Mouse (Mus musculus) stomach, postnatal 0 days (tissue): ENCODE data around the gene Mecom. TPM values are rescaled to one million over a fixed set of nuclear protein-coding genes. Genes with fewer than 3 reads are reported as not detected.

Experiments
- ATAC-seq: fragments of 200-750 bp; cut with Nextera tagmentation; 2 replicates; pipeline ENCODE4 v1.8.0; 2017; ENCODE audit not compliant: low FRiP score, low TSS enrichment
- DNase-seq: peaks from one replicate; pipeline ENCODE4 v3.0.0-alpha.2; 2016; ENCODE audit warnings: low spot score
- H3K27ac ChIP-seq: fragments of 300-500 bp; sonication (generic); replicated peaks from 2 replicates; pipeline ENCODE4 v1.5.1; 2014; ENCODE audit warnings: mild to moderate bottlenecking, control low read depth
- H3K27me3 ChIP-seq: fragments of 300-500 bp; sonication (generic); 2 replicates; pipeline ENCODE4 v1.6.1; 2014; ENCODE audit warnings: low read length; ENCODE audit not compliant: control insufficient read depth, insufficient read depth
- H3K36me3 ChIP-seq: fragments of 300-500 bp; sonication (generic); 2 replicates; pipeline ENCODE4 v1.6.1; 2014; ENCODE audit warnings: low read length, mixed read lengths; ENCODE audit not compliant: control insufficient read depth, insufficient read depth
- H3K4me1 ChIP-seq: fragments of 300-500 bp; sonication (generic); replicated peaks from 2 replicates; pipeline ENCODE4 v1.6.1; 2014; ENCODE audit warnings: antibody characterized with exemption; ENCODE audit not compliant: control insufficient read depth, insufficient read depth
- H3K4me2 ChIP-seq: fragments of 300-500 bp; sonication (generic); replicated peaks from 2 replicates; pipeline ENCODE4 v1.6.1; 2014; ENCODE audit warnings: low read depth, mild to moderate bottlenecking, control low read depth, moderate library complexity
- H3K4me3 ChIP-seq: fragments of 300-500 bp; sonication (generic); 2 replicates; pipeline ENCODE4 v1.5.1; 2014; ENCODE audit warnings: low read depth, low read length, control low read depth
- H3K9ac ChIP-seq: fragments of 300-500 bp; sonication (generic); 2 replicates; pipeline ENCODE4 v1.6.1; 2014; ENCODE audit warnings: mild to moderate bottlenecking, low read length, control low read depth, mixed read lengths
- H3K9me3 ChIP-seq: fragments of 300-500 bp; sonication (generic); 2 replicates; pipeline ENCODE4 v1.6.1; 2016; ENCODE audit warnings: low read length; ENCODE audit not compliant: control insufficient read depth
- CTCF ChIP-seq: IDR thresholded peaks from 2 replicates; pipeline ENCODE4 v1.5.1; 2016; ENCODE audit warnings: antibody characterized with exemption, low read depth, mild to moderate bottlenecking, moderate library complexity
- EP300 ChIP-seq: optimal IDR thresholded peaks from 2 replicates; pipeline ENCODE3; 2016; ENCODE audit warnings: antibody characterized with exemption
- WGBS: fragments of 180-500 bp; shearing (Covaris S2); extraction: QIAGEN DNeasy Blood & Tissue Kit; methylation state at CpG from one replicate; pipeline ENCODE4 v1.1.7; 2014; 5-methylcytosine and 5-hydroxymethylcytosine counted together
- polyA plus RNA-seq: library from polyadenylated mRNA; unstranded; fragments of >200 nt; fragmentation: Nextera tagmentation; extraction: Ambion mirVana; gene quantifications from 2 replicates; pipeline ENCODE4 v1.2.1, GENCODE M21; 2015

Gene Mecom
- polyA plus RNA-seq, 1 experiment from 2014 or later, result 25.7 TPM

DNA sequence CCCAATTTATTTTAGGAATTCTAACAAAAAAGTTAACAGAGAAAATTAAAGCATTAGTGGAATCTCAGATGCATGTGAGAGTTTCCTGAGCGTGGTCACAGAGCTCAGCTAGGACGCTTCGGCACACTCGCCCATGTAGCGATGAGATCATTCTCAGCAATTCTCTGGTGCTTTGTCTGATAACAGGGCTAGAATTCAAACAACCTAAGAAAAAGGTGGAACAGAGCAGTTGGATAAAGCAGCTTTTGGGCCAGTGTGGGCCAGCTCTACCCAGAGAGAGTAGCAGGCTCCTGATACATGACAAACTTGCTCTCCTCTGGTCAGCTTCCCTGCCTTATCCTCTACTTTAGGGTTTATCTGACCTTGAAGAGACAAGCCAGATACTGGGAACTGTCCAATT, 402.8 kb downstream of the Mecom start:
- Histone ChIP-seq H3K4me3 (no peak overlapping the region), H3K36me3 (no peaks in the 10 kb centered on the region), H3K27me3 (no peaks in the 10 kb centered on the region), H3K27ac (no peak overlapping the region), H3K9me3 (no peaks in the 10 kb centered on the region), H3K4me2 (no peak overlapping the region), H3K9ac (no peak overlapping the region), H3K4me1 (0 out of 2 replicates have a peak, but pooled peaks cover 2% of the 10 kb centered on the region)
- DNase-seq, result no peak
- 69% methylated on average over 5 of the region's 5 CpGs for WGBS
- TF ChIP-seq CTCF (no peak), EP300 (no peak)
- ATAC-seq, result peak; percentile 36; the same call in 1 of the 2 replicates

- DNase-seq (no peak), ATAC-seq (no peak)
- 0 out of 2 replicates have a peak, but pooled peaks cover 2% of the 10 kb centered on the region for H3K4me1 ChIP-seq
- WGBS, result 39% methylated on average over 11 of the region's 11 CpGs
- no peak overlapping the region for H3K4me2 ChIP-seq
- H3K9me3 ChIP-seq, result no peaks in the 10 kb centered on the region
- H3K4me3 ChIP-seq, result no peak overlapping the region
- H3K27ac ChIP-seq, result no peak overlapping the region
- no peaks in the 10 kb centered on the region for H3K36me3 ChIP-seq
- no peak overlapping the region for H3K9ac ChIP-seq
- TF ChIP-seq CTCF, result no peak
- H3K27me3 ChIP-seq, result no peaks in the 10 kb centered on the region
These were observed 403.8 kb downstream of the Mecom start for GRCm38 (mm10) chr3:30143961-30144411.

GRCm38 (mm10) chr3:30143440-30143839, 404.4 kb downstream of the Mecom start:
- Histone ChIP-seq H3K9me3 (no peaks in the 10 kb centered on the region), H3K27ac (no peak overlapping the region), H3K4me3 (no peak overlapping the region), H3K4me2 (no peak overlapping the region), H3K4me1 (0 out of 2 replicates have a peak, but pooled peaks cover 2% of the 10 kb centered on the region), H3K27me3 (no peaks in the 10 kb centered on the region), H3K9ac (no peak overlapping the region), H3K36me3 (no peaks in the 10 kb centered on the region)
- TF ChIP-seq EP300 (no peak), CTCF (no peak)
- ATAC-seq (no peak), DNase-seq (no peak)
- WGBS, result 79% methylated on average over 2 of the region's 2 CpGs

DNA sequence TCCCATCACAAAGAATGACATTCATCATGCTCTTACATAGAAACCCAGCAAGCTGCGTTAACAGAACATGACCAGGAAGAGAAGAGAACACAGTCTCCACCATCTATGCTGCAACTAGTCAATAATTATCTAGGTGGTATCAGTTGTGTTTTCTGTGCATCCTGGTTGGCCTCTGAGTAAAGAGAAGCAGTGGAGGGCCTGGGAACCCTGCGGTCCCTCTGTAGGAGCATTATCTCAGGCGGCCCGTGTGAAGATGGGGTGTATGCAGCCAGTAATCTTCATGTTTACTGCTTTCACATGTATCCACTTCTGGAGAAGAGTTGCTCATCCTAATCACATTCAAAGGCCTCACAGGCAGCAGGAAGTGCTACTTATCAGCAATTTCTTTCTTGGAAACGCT, 407.5 kb downstream of the Mecom start:
- Histone ChIP-seq H3K27me3 (no peaks in the 10 kb centered on the region), H3K4me1 (0 out of 2 replicates have a peak, but pooled peaks cover 2% of the 10 kb centered on the region), H3K4me3 (no peak overlapping the region), H3K9ac (no peak overlapping the region), H3K9me3 (no peaks in the 10 kb centered on the region), H3K4me2 (no peak overlapping the region), H3K27ac (no peak overlapping the region), H3K36me3 (no peaks in the 10 kb centered on the region)
- ATAC-seq, result no peak
- TF ChIP-seq CTCF, result no peak
- no peak for TF ChIP-seq EP300
- no peak for DNase-seq
- WGBS, result 55% methylated on average over 5 of the region's 5 CpGs

DNA sequence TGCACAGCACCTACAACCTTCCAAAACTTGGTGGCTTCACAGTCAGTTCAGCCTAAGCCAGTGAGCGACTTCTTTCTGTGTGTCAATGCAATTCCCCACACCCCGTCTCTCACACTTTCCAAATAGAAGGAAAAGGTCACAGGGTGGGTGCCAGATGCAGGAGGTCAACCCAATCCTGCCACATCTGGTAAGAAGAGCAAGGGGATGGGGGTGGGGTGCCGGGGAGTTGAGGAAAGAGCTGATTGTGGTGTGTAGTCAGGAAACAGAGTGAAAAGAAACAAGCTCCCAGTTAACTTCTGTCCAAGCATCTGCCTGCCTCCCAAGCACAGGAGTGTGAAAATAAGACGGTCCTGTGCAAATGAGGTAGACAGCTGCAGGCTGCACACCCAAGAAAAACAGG, 408.1 kb downstream of the Mecom start:
- WGBS, result 71% methylated on average over 4 of the region's 4 CpGs
- DNase-seq (no peak), ATAC-seq (no peak)
- TF ChIP-seq EP300, result no peak
- no peak for TF ChIP-seq CTCF
- Histone ChIP-seq H3K4me2 (no peak overlapping the region), H3K36me3 (no peaks in the 10 kb centered on the region), H3K4me1 (0 out of 2 replicates have a peak, but pooled peaks cover 2% of the 10 kb centered on the region), H3K27me3 (no peaks in the 10 kb centered on the region), H3K9ac (no peak overlapping the region), H3K9me3 (no peaks in the 10 kb centered on the region), H3K27ac (0 out of 2 replicates have a peak overlapping the region, but pooled peaks have one; percentile 18), H3K4me3 (no peak overlapping the region)

DNA sequence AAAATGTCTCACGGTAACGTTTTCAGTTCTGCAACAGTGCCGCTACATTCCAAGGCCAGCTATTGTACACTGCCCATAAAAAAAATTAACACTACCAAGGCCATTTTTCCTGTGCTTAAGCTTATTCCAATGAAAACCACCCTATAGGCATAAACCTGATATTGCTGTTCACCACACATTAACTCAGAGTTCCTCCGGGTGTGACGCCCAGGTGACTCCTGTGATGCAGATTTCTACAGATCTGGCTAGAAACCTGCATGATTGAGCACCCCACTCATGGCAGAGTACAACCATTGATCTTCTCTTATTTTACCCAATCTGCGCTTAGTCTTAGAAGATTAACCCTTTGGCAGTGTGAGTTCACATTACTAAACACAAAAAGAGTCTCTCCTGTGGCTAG, 409.2 kb downstream of the Mecom start:
- no peak for TF ChIP-seq EP300
- no peak for TF ChIP-seq CTCF
- H3K27me3 ChIP-seq, result no peaks in the 10 kb centered on the region
- DNase-seq (no peak), ATAC-seq (no peak)
- H3K4me2 ChIP-seq, result no peak overlapping the region
- no peak overlapping the region for H3K27ac ChIP-seq
- H3K4me3 ChIP-seq, result no peak overlapping the region
- H3K9me3 ChIP-seq, result no peaks in the 10 kb centered on the region
- H3K9ac ChIP-seq, result no peak overlapping the region
- H3K4me1 ChIP-seq, result no peaks in the 10 kb centered on the region
- WGBS, result 77% methylated on average over 6 of the region's 6 CpGs
- H3K36me3 ChIP-seq, result no peaks in the 10 kb centered on the region
